ENCODE assay signal across 18 mouse cellular contexts in genomic region chr1:143988756-143989155, GRCm38 (mm10).
"Had no signal": no experiment of that assay in that cellular context is flagged by ENCODE, and none has a peak within 500 bp of the region (broad histone marks: within the 10 kb centered on the region; RNA-seq: fewer than 3 reads in every experiment).

No protein-coding gene starts in this region.

- H3K9ac ChIP-seq: kidney, embryonic 15.5 days; liver, embryonic 15.5 days; midbrain, embryonic 12.5 days; neural tube, embryonic 12.5 days; stomach, embryonic 15.5 days had no signal

- H3K4me1 ChIP-seq: kidney, embryonic 15.5 days; liver, embryonic 15.5 days; midbrain, embryonic 12.5 days; neural tube, embryonic 12.5 days; stomach, embryonic 15.5 days had no signal

- H3K27me3 ChIP-seq: kidney, embryonic 15.5 days; liver, embryonic 15.5 days; midbrain, embryonic 12.5 days; neural tube, embryonic 12.5 days; stomach, embryonic 15.5 days had no signal

- H3K4me3 ChIP-seq: kidney, embryonic 15.5 days; limb, embryonic 10.5 days; liver, embryonic 15.5 days; megakaryocyte, embryonic 14.5 days; midbrain, embryonic 12.5 days; myocyte; neural tube, embryonic 12.5 days; stomach, embryonic 15.5 days had no signal

- ATAC-seq: intestine, embryonic 16.5 days; midbrain, embryonic 16.5 days had no signal

- DNase-seq: kidney, adult 2 months; kidney, postnatal 14 days; lung, adult 2 months; lung, postnatal 10 days; retina, postnatal 1 day; right cerebral cortex, postnatal 14 days; thymus, postnatal 14 days had no signal

- H3K27ac ChIP-seq: kidney, embryonic 15.5 days; limb, embryonic 10.5 days; liver, embryonic 15.5 days; midbrain, embryonic 12.5 days; neural tube, embryonic 12.5 days; stomach, embryonic 15.5 days had no signal

- H3K36me3 ChIP-seq: kidney, embryonic 15.5 days; limb, embryonic 10.5 days; liver, embryonic 15.5 days; midbrain, embryonic 12.5 days; neural tube, embryonic 12.5 days; stomach, embryonic 15.5 days had no signal

- H3K9me3 ChIP-seq: kidney, embryonic 15.5 days; limb, embryonic 10.5 days; liver, embryonic 15.5 days; megakaryocyte, embryonic 14.5 days; midbrain, embryonic 12.5 days; neural tube, embryonic 12.5 days; stomach, embryonic 15.5 days had no signal

- H3K4me2 ChIP-seq: kidney, embryonic 15.5 days; liver, embryonic 11.5 days; liver, embryonic 15.5 days; midbrain, embryonic 12.5 days; neural tube, embryonic 12.5 days; stomach, embryonic 15.5 days had no signal
